In the genomic region with DNA sequence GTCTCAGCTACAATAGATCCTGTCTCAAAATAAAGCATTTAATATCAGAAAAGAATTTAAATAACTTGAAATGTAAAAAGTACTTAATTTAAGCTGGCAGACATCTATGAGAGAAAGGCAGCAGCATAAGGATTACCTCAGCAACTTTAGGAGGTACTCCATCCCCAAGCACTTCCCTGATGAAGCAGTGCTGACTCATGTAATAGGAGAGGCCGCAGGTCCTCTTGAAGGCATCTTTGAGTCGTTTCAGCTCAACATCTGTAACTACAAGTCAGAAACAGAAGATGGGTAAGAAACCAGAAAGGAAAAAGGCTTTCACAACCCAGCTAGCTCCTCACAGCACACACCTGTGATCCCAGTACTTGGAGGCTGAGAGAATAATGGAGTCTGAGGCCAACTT, we compare ENCODE assay signal across 31 mouse cellular contexts. TPM values are rescaled to one million over a fixed set of nuclear protein-coding genes. Genes with fewer than 3 reads are reported as not detected.
DNase-seq lines count a peak whose midpoint lies in the region; ATAC-seq and TF ChIP-seq lines count a peak whose summit lies in the region.
"Had no signal": no experiment of that assay in that cellular context is flagged by ENCODE, and none has a peak within 500 bp of the region (broad histone marks: within the 10 kb centered on the region; RNA-seq: fewer than 3 reads in every experiment).

No protein-coding gene starts in this region.

- H3K27ac ChIP-seq in stomach, embryonic 15.5 days = no peak overlapping the region
- no peak overlapping the region for H3K27ac ChIP-seq in stomach, postnatal 0 days (replicated peaks)
- peak overlapping the region; percentile 98 for H3K27ac ChIP-seq in liver, embryonic 13.5 days
- H3K27ac ChIP-seq in embryonic facial prominence, embryonic 10.5 days (replicated peaks) = no peak overlapping the region
- H3K27ac ChIP-seq: gastrocnemius, adult 2 months; heart, adult 2 months; hindbrain, embryonic 12.5 days; hindbrain, postnatal 0 days; intestine, embryonic 15.5 days; kidney, postnatal 0 days; limb, embryonic 10.5 days; limb, embryonic 15.5 days; lung, embryonic 15.5 days; midbrain, embryonic 12.5 days; neural tube, embryonic 13.5 days had no signal

- no peak overlapping the region for H3K4me2 ChIP-seq in stomach, embryonic 15.5 days
- H3K4me2 ChIP-seq in stomach, postnatal 0 days (replicated peaks; ENCODE audit: low read depth) = no peak overlapping the region
- H3K4me2 ChIP-seq in liver, embryonic 13.5 days = peak overlapping the region; percentile 52
- H3K4me2 ChIP-seq: hindbrain, embryonic 12.5 days; intestine, embryonic 15.5 days; limb, embryonic 15.5 days; lung, embryonic 15.5 days; midbrain, embryonic 12.5 days; neural tube, embryonic 13.5 days had no signal

- peak; percentile 47; the same call in 1 of the 2 replicates for ATAC-seq in stomach, embryonic 15.5 days (ENCODE audit: insufficient read depth, low FRiP score, low read depth)
- ATAC-seq in stomach, postnatal 0 days (ENCODE audit: low FRiP score, low TSS enrichment) = no peak
- peak; percentile 77 for ATAC-seq in liver, embryonic 13.5 days (ENCODE audit: low read depth)
- ATAC-seq: forebrain, embryonic 14.5 days; hindbrain, postnatal 0 days; intestine, embryonic 15.5 days had no signal

- H3K4me3 ChIP-seq in stomach, embryonic 15.5 days (replicated peaks) = no peak overlapping the region
- no peak overlapping the region for H3K4me3 ChIP-seq in stomach, postnatal 0 days (ENCODE audit: low read depth, low read length)
- H3K4me3 ChIP-seq in erythroblast, embryonic 14.5 days (replicated peaks) = peak overlapping the region; percentile 45
- 0 out of 2 replicates have a peak overlapping the region, but pooled peaks have one; percentile 7 for H3K4me3 ChIP-seq in liver, embryonic 13.5 days (replicated peaks)
- H3K4me3 ChIP-seq in embryonic facial prominence, embryonic 10.5 days = no peak overlapping the region
- H3K4me3 ChIP-seq: gastrocnemius, adult 2 months; heart, adult 2 months; hindbrain, embryonic 12.5 days; intestine, embryonic 15.5 days; limb, embryonic 10.5 days; limb, embryonic 15.5 days; lung, embryonic 15.5 days; midbrain, embryonic 12.5 days; neural tube, embryonic 13.5 days had no signal

- no peak overlapping the region for H3K9ac ChIP-seq in stomach, embryonic 15.5 days
- H3K9ac ChIP-seq in stomach, postnatal 0 days (ENCODE audit: low read length) = no peak overlapping the region
- H3K9ac ChIP-seq in liver, embryonic 13.5 days = peak overlapping the region; percentile 65
- H3K9ac ChIP-seq: hindbrain, embryonic 12.5 days; intestine, embryonic 15.5 days; limb, embryonic 15.5 days; lung, embryonic 15.5 days; midbrain, embryonic 12.5 days; neural tube, embryonic 13.5 days had no signal

- no peaks in the 10 kb centered on the region for H3K27me3 ChIP-seq in stomach, embryonic 15.5 days (replicated peaks)
- no peaks in the 10 kb centered on the region for H3K27me3 ChIP-seq in stomach, postnatal 0 days (ENCODE audit: control insufficient read depth, insufficient read depth, low read length)
- no peaks in the 10 kb centered on the region for H3K27me3 ChIP-seq in erythroblast, embryonic 14.5 days (ENCODE audit: control insufficient read depth)
- H3K27me3 ChIP-seq in liver, embryonic 13.5 days = no peaks in the 10 kb centered on the region
- H3K27me3 ChIP-seq in embryonic facial prominence, embryonic 10.5 days (replicated peaks; ENCODE audit: low read depth, poor library complexity, severe bottlenecking) = no peaks in the 10 kb centered on the region
- H3K27me3 ChIP-seq: hindbrain, embryonic 12.5 days; intestine, embryonic 15.5 days; limb, embryonic 15.5 days; lung, embryonic 15.5 days; midbrain, embryonic 12.5 days; neural tube, embryonic 13.5 days had no signal

- H3K9me3 ChIP-seq in stomach, embryonic 15.5 days = no peaks in the 10 kb centered on the region
- no peaks in the 10 kb centered on the region for H3K9me3 ChIP-seq in stomach, postnatal 0 days (ENCODE audit: control insufficient read depth, low read length)
- no peaks in the 10 kb centered on the region for H3K9me3 ChIP-seq in erythroblast, embryonic 14.5 days (ENCODE audit: control insufficient read depth, low read length)
- H3K9me3 ChIP-seq in liver, embryonic 13.5 days (replicated peaks) = no peaks in the 10 kb centered on the region
- no peaks in the 10 kb centered on the region for H3K9me3 ChIP-seq in embryonic facial prominence, embryonic 10.5 days
- H3K9me3 ChIP-seq: hindbrain, embryonic 12.5 days; intestine, embryonic 15.5 days; limb, embryonic 10.5 days; limb, embryonic 15.5 days; lung, embryonic 15.5 days; midbrain, embryonic 12.5 days; neural tube, embryonic 13.5 days had no signal

- TF ChIP-seq EP300 in stomach, postnatal 0 days (optimal IDR thresholded peaks at IDR 0.05) = no peak

- WGBS in stomach, embryonic 15.5 days = 65% methylated on average over 2 of the region's 2 CpGs
- WGBS in stomach, postnatal 0 days = 50% methylated on average over 2 of the region's 2 CpGs
- 36% methylated on average over 2 of the region's 2 CpGs for WGBS in liver, embryonic 13.5 days (ENCODE audit: insufficient replicate concordance)
- 64% methylated on average over 2 of the region's 2 CpGs for WGBS in embryonic facial prominence, embryonic 10.5 days

- no peak for DNase-seq in stomach, postnatal 0 days (ENCODE audit: low spot score)
- no peak for DNase-seq in liver, embryonic 13.5 days
- DNase-seq in urinary bladder, adult 2 months (ENCODE audit: low spot score) = no peak
- no peak for DNase-seq in embryonic facial prominence, embryonic 10.5 days (ENCODE audit: low spot score)
- no peak for DNase-seq in gastrocnemius, adult 18-20 months (ENCODE audit: low spot score)
- no peak for DNase-seq in kidney, adult 18-20 months
- DNase-seq: adrenal gland, adult 8-10 months; B cell, adult 2 months; cerebellum, adult 9-10 months; cerebellum, postnatal 36 days; gastrocnemius, adult 2 months; gastrocnemius, postnatal 36 days; heart, adult 2 months; heart, postnatal 14 days; kidney, adult 8-10 months; kidney, postnatal 4 days; lung, postnatal 36 days; right cerebral cortex, postnatal 14 days; thymus, postnatal 14 days had no signal

- no peak for TF ChIP-seq CTCF in stomach, postnatal 0 days (IDR thresholded peaks at IDR 0.05; ENCODE audit: low read depth)

- no peaks in the 10 kb centered on the region for H3K4me1 ChIP-seq in stomach, embryonic 15.5 days
- H3K4me1 ChIP-seq in stomach, postnatal 0 days (replicated peaks; ENCODE audit: control insufficient read depth, insufficient read depth) = no peaks in the 10 kb centered on the region
- peaks cover 85% of the 10 kb centered on the region for H3K4me1 ChIP-seq in erythroblast, embryonic 14.5 days (ENCODE audit: control insufficient read depth)
- H3K4me1 ChIP-seq in liver, embryonic 13.5 days (replicated peaks) = peaks cover 70% of the 10 kb centered on the region
- no peaks in the 10 kb centered on the region for H3K4me1 ChIP-seq in embryonic facial prominence, embryonic 10.5 days
- H3K4me1 ChIP-seq: hindbrain, embryonic 12.5 days; intestine, embryonic 15.5 days; limb, embryonic 10.5 days; limb, embryonic 15.5 days; lung, embryonic 15.5 days; midbrain, embryonic 12.5 days; neural tube, embryonic 13.5 days had no signal

- H3K36me3 ChIP-seq in stomach, embryonic 15.5 days = no peaks in the 10 kb centered on the region
- H3K36me3 ChIP-seq in stomach, postnatal 0 days (ENCODE audit: control insufficient read depth, insufficient read depth, low read length) = no peaks in the 10 kb centered on the region
- H3K36me3 ChIP-seq in erythroblast, embryonic 14.5 days (ENCODE audit: control insufficient read depth) = peaks cover 80% of the 10 kb centered on the region
- H3K36me3 ChIP-seq in liver, embryonic 13.5 days = peaks cover 26% of the 10 kb centered on the region
- H3K36me3 ChIP-seq in embryonic facial prominence, embryonic 10.5 days (replicated peaks) = peaks cover 3% of the 10 kb centered on the region
- H3K36me3 ChIP-seq: intestine, embryonic 15.5 days; limb, embryonic 10.5 days; lung, embryonic 15.5 days had no signal

RNA-seq across cellular contexts. Expression of a gene that starts 36.2 kb away (rescaled TPM):
- 3.9 and 4.8 TPM in 2 replicates for polyA plus RNA-seq in stomach, embryonic 15.5 days (2015; fragmentation: Nextera tagmentation; extraction: Ambion mirVana)
- 3.0 and 3.4 TPM in 2 replicates for polyA plus RNA-seq in stomach, postnatal 0 days (2015; fragmentation: Nextera tagmentation; extraction: Ambion mirVana)
- polyA plus RNA-seq in erythroblast, embryonic 14.5 days (2012) = 3.7 and 5.8 TPM in 2 replicates
- polyA plus RNA-seq in liver, embryonic 13.5 days (2015; fragmentation: Nextera tagmentation; extraction: Ambion mirVana) = 9.7 and 10.0 TPM in 2 replicates
- polyA plus RNA-seq in urinary bladder, adult 2 months (2012; rRNA removed) = 17.7 and 19.8 TPM in 2 replicates
- polyA plus RNA-seq in embryonic facial prominence, embryonic 10.5 days (2016; fragmentation: Nextera tagmentation; extraction: Ambion mirVana) = 3.7 and 4.0 TPM in 2 replicates
- 10 to 100 TPM; 11.2 to 12.7 TPM for total RNA-seq in gastrocnemius, adult 18-20 months (2021)

Comparison
In these comparisons a context has a peak if more than half of its experiments do, and no peak if none do; other contexts are left out.
1. H3K4me3 ChIP-seq: peak in erythroblast, embryonic 14.5 days (single experiment) and liver, embryonic 13.5 days (single experiment); none in stomach, embryonic 15.5 days (single experiment), stomach, postnatal 0 days (single experiment) and embryonic facial prominence, embryonic 10.5 days (single experiment).